Mouse (Mus musculus) frontal cortex, postnatal 10 days (tissue): ENCODE data around the gene Fam177a.
A peak's percentile ranks its signal among the peaks of the same experiment; 100 is the strongest.
"Not testable (repeated sequence)": the region's sequence is repeated elsewhere in the genome, so short reads cannot be mapped to it uniquely, and the experiment has no call there.

Source experiments
- DNase-seq, 2 experiments: peaks; one replicate each; pipeline ENCODE4 v3.0.0; 2022; ENCODE audit warnings: low spot score in 2 of 2, mixed read lengths in 1 of 2

Gene Fam177a

DNA sequence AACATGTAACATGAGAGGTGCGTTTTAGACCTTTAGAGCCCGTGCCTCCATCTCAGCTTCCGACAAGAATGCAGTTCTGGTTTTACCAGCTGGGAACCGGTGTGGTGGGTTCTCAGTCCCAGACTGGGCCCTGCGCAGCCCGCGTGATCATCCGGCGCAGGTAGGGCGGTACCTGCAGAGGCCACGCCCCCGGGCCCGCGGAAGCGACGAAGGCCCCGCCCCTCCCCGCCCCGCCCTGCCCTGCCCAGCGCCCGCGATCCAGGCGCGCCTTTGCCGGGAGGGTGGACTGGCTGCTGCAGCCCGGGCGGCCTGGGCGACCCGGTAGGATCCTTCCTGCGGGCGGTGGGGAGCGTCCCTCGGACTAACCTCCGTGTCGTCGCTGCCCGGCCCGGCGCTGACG is at the start of gene Fam177a:
Gene Fam177a, plus strand, starts transcription at position 228 of the 400 bp plus-strand sequence.
- DNase-seq = not testable (repeated sequence)

DNA sequence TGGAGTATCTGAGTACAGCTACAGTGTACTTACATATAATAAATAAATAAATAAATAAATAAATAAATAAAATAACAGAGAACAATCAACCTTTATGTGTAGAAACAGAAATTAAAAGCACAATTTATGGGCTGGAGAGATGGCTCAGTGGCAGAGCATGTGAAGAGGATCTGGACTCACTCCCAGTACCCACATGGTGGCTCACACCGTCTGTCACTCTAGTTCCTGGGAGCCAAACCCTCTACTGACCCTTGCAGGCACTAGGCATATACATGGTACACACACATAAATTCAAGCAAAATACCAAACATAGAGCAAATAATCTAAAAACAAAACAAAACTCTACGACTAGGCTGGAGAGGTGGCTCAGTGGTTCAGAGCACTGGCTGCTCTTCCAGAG is 49.0 kb upstream of the Fam177a start:
- DNase-seq = no peak

DNA sequence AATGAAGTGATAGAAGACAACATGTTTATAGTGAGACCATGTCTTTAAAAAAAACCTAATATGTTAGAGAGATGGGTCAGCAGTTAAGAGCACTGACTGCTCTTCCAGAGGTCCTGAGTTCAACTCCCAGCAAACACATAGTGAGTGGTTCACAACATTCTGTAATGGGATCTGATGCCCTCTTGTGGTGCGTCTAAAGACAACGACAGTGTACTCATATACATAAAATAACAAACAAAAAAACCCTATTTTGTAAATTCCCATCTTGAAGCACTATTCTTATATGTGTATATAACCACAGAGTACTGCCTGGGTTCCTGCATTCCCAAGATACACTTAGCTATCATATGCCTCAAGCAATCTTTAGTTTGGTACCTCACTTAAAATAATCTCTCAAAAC is 45.6 kb upstream of the Fam177a start:
- not testable (repeated sequence) for DNase-seq

DNA sequence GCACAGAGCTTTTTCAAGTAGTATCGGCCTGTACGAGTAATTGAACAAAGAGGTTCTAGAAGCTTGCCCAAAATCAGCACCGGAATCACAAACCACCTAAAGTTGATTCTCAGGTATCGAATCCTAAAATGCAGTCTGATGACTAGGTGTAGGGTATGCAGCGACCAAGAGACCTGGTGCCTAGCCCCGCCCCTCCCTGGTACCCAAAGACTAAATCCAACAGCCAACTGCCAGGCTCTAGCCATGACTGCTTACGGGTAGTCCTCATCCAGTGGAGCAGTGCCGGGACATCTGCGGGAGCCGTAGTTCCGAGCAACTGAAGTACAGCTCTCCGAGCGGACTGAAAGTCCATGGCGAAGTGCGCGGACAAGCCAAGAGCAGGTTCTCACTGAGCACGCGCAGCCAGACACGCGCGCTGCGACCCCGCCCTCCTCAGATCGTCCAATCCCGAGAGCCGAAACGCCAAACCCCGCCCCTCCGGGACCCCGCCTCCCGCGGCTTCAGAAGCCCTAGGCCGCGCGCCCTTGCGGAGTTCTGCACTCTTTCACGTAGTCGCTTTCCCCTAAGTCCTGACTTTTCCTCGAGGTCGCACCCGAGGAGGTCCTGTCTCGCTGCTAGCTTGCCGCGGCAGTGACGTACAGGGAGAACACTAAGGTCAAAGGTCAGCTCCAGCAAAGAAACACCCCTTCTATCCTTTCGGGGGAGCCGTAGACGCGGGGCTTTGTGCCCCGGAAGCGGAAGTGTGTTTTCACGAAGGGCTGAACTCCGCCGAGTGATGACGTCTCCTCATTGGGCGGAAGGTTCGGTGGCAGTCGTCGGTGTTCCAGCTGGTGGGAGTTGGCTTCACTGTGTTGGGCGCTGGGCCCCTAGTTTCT is 44.3 kb upstream of the Fam177a start, which contains the start of the genes 2700097O09Rik and Srp54a:
Gene 2700097O09Rik, minus strand, starts transcription at position 385 of the 875 bp plus-strand sequence.
Gene Srp54a, plus strand, starts transcription at position 537 of the 875 bp plus-strand sequence.
- peak; percentile 90 to 92 for DNase-seq

DNA sequence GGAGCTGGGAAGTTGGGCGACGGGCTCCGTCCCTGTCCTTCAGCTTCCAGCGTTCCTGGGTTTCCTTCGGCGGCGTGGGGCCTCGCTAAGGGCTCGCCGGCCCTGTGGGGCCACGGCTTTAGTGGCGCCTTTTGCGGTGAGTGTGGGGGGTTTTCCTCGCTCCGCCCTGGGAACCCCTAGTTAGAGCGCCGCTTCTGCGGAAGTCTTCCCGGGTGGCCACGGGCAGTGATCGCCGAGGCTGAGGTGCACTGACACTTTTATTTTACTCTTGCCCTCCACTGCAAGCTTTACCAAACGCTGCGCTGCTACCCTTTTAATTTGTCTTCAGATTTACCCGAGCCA is 43.7 kb upstream of the Fam177a start:
- DNase-seq = not testable (repeated sequence)

DNA sequence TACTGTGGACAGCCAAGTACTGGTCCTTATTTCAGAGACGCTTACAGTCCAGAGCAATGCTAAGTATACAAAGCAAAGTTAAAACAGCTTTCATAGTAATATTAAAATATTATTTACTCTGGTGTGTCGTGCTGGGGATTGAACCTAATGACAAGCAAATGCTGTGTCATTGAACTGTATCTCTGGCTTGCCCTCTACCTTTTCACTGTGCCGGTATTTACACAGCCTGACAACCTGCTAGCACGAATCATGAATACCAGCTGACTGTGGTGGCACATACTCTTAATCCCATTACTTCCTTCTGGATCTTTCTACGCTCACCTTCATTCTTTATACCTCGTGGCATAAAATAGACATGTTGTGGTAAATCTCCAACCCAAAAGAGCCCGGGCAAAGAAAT is 32.1 kb upstream of the Fam177a start:
- not testable (repeated sequence) for DNase-seq

DNA sequence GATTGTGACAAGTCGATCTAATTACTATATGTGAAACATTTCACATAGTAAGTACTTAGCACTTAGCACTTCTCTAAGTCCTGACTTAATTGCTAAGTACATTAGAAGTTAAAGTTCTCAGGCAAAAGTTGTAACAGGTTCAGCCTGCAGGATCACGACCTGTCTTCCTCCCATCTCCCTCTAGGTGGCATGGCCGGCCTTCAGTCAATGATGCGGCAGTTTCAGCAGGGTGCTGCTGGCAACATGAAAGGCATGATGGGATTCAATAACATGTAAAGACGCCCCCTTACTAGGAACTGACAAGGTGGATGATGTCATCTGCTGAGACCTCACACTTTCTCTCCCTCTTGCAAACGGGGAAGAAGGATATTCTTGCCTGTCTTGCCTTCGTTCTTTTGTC is 11.7 kb upstream of the Fam177a start:
- DNase-seq = not testable (repeated sequence)

DNA sequence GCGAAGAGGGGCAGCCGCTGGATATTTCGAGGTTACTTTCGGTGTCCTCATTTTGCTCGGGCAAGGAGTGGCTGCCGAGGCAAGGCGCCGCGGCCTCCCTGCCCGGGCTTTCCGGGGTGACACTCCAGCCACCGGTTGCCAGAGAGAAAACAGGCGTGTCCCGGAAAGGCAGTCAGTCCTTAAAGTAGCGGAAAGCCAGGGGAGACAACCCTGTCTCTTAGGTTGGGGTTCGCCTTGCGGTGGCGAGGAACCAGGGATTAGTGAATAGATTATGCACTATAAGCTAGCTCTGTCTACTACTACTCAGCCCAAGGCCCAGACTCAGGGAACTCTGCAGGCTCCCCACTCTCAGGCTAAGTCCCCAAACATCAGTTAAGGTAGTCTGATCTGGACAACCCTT is 462 bp downstream of the Fam177a start:
- not testable (repeated sequence) for DNase-seq

DNA sequence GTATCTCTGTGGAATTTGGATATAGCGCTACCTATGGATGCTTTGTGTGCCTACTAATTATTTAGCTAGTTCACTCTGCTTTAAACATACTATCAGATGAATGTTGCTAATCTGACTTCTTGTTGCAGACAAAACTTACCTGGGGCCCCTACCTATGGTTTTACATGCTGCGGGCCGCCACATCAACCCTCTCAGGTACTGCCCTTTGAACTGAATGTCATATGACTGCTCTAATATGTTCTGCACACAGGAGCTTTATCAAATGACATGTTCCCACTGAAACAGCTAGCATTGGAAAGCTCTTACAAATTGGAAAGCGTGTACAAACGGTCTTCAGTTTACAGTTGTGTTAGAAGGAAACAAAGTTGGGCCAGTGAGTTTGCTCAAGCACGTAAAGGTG is 11.3 kb downstream of the Fam177a start:
- DNase-seq = not testable (repeated sequence)

DNA sequence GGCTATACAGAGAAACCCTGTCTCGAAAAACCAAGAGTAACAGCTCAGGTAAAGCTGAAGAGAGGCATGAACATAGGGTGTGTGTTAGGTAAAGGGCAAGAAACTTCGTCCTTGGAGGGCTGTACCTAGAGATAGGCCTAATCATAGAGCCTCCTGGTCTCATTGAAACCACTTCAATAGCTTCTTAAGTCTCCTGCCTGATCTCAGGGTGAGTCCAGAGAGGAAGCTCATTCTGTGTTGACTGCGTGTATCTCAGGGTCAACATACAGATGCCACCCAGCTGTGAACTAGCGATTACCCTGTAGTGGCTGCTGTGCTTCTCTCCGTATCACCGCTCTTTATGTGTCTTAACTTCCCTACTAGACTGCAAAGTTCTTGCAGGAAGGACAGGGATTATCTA is 13.6 kb downstream of the Fam177a start:
- DNase-seq = not testable (repeated sequence)

DNA sequence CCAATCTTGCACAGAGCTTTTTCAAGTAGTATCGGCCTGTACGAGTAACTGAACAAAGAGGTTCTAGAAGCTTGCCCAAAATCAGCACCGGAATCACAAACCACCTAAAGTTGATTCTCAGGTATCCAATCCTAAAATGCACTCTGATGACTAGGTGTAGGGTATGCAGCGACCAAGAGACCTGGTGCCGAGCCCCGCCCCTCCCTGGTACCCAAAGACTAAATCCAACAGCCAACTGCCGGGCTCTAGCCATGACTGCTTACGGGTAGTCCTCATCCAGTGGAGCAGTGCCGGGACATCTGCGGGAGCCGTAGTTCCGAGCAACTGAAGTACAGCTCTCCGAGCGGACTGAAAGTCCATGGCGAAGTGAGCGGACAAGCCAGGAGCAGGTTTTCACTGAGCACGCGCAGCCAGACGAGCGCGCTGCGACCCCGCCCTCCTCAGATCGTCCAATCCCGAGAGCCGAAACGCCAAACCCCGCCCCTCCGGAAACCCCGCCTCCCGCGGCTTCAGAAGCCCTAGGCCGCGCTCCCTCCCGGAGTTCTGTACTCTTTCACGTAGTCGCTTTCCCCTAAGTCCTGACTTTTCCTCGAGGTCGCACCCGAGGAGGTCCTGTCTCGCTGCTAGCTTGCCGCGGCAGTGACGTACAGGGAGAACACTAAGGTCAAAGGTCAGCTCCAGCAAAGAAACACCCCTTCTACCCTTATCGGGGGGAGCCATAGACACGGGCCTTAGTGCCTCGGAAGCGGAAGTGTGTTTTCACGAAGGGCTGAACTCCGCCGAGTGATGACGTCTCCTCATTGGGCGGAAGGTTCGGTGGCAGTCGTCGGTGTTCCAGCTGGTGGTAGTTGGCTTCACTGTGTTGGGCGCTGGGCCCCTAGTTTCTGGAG is 30.5 kb downstream of the Fam177a start, which contains the start of gene Srp54b:
Gene Srp54b, plus strand, starts transcription at position 546 of the 890 bp plus-strand sequence.
- DNase-seq = not testable (repeated sequence)

DNA sequence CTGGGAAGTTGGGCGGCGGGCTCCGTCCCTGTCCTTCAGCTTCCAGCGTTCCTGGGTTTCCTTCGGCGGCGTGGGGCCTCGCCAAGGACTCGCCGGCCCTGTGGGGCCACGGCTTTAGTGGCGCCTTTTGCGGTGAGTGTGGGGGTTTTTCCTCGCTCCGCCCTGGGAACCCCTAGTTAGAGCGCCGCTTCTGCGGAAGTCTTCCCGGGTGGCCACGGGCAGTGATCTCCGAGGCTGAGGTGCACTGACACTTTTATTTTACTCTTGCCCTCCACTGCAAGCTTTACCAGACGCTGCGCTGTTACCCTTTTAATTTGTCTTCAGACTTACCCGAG is 31.1 kb downstream of the Fam177a start:
- not testable (repeated sequence) for DNase-seq

DNA sequence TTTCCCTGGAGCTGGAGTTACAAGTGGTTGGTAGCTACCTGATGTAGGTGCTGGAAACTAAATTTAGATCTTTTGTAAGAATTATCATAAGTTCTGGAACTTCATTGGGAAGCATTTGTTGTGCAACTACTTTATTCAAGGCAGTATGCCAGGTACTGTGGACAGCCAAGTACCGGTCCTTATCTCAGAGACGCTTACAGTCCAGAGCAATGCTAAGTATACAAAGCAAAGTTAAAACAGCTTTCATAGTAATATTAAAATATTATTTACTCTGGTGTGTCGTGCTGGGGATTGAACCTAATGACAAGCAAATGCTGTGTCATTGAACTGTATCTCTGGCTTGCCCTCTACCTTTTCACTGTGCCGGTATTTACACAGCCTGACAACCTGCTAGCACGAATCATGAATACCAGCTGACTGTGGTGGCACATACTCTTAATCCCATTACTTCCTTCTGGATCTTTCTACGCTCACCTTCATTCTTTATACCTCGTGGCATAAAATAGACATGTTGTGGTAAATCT is 42.8 kb downstream of the Fam177a start:
- not testable (repeated sequence) for DNase-seq

DNA sequence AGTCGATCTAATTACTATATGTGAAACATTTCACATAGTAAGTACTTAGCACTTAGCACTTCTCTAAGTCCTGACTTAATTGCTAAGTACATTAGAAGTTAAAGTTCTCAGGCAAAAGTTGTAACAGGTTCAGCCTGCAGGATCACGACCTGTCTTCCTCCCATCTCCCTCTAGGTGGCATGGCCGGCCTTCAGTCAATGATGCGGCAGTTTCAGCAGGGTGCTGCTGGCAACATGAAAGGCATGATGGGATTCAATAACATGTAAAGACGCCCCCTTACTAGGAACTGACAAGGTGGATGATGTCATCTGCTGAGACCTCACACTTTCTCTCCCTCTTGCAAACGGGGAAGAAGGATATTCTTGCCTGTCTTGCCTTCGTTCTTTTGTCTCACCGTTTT is 63.4 kb downstream of the Fam177a start:
- DNase-seq = not testable (repeated sequence)

DNA sequence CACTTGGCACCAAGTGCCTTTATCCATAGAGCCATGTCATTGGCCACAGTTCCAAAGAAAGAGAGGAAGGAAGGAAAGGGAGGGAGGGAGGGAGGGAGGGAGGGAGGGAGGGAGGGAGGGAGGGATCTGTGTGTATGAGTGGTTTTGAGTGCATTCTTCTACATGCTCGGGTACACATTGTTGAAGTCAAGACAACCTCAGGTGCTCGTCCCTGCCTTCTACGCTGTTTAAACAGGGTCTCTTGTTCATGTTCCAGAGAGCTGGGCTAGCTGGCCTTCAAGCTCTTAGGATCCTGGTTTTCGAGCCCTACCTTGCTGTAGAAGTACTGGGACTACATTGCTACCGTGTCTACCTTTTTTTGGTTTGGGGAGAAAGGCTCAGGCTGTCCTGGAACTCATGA is 64.9 kb downstream of the Fam177a start:
- not testable (repeated sequence) for DNase-seq
